Mouse (Mus musculus) heart, postnatal 0 days (tissue): ENCODE measurements around the gene Urad.

Experiments used
- CTCF ChIP-seq: IDR thresholded peaks from 2 replicates; pipeline ENCODE4 v1.5.1; 2016; ENCODE audit warnings: antibody characterized with exemption, control low read depth, low read depth
- EP300 ChIP-seq: IDR thresholded peaks from 2 replicates; pipeline ENCODE4 v1.6.1; 2016; ENCODE audit warnings: antibody characterized with exemption, low read depth

DNA sequence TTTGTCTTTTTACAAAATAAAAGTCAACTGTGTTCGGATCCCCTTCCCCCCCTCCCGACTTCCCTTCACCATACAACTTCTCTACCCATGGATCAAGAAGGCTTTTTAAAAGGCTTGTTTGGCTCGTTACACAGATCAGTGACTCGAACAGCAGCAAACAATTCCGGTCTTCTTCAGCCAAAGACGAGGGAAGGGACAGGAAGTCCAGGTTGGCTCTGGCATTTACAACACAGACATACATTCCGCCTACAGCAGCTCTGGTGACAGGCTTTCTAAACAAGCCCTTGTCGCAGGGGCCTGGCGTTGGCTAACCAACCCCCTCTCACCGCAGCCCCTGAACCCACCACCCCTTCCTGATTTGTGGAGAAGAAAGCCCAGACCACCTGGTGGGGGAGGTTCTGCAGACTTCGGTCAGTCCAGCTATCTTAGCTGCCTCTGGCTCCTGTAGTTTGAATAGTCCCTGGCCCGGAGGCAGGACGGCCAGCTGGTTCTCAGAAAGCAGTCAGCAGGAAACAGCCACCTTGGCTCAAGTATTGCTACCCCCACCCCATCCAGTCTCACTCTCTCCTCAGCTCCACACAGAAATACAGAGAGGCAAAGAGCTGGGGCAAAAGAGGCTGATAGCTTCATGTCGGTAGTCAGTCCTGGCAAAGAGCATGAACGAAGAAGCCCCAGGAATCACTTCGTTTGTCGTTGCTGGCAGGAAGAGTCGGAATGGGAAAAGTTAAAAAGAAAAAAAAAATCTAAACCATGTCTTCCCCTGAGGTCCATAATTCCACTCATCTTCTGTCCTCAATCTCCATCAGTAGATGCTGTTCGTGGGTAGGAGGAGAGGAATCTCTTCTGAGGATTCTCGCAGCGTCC lies 21.1 kb downstream of the Urad start:
- TF ChIP-seq CTCF (no peak), EP300 (no peak)
